Mouse (Mus musculus) megakaryocyte-erythroid progenitor cell, adult 5-6 weeks (primary cell): Measurements from ENCODE around the gene Tmprss6. TPM values are rescaled to one million over a fixed set of nuclear protein-coding genes. Genes with fewer than 3 reads are reported as not detected.
A peak's percentile ranks its signal among the peaks of the same experiment; 100 is the strongest.

ENCODE experiments used
- ATAC-seq: replicated peaks from 2 replicates; pipeline ENCODE4 v1.8.0; 2016; ENCODE audit warnings: mild to moderate bottlenecking, inconsistent platforms; ENCODE audit not compliant: severe bottlenecking, poor library complexity, low FRiP score, low TSS enrichment
- total RNA-seq, 2 experiments: library from RNA; stranded (forward) in 1 of 2; stranded (reverse) in 1 of 2; fragments of 200-1000, 215-1000 nt in 1 of 2; fragments of >200 nt in 1 of 2; fragmentation: Nextera tagmentation in 1 of 2; gene quantifications; 2 replicates each; pipeline ENCODE4 v1.2.3; 2014 to 2017

Tmprss6 gene
- total RNA-seq, 2 experiments from 2014 or later: not detected

DNA sequence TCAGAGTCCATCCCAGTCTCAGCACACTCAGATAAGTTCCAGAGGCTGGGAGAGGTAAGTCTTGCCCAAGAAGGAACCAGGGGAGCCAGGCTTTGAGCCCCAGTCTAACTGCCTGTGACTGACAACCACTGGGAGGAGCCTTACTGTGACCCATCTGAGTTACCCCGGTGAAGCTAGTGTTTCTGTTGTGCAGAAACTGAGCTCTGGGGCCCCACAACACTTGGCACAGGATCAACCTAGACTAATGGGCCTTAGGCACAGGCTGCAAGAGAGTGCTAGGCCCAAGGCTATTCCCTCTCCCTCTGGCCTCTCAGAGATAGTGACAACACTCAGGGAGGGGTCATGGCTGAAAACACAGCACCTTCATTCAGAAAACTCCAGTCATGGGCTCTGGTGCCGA is 17.2 kb downstream of the Tmprss6 start:
- ATAC-seq: no peak

DNA sequence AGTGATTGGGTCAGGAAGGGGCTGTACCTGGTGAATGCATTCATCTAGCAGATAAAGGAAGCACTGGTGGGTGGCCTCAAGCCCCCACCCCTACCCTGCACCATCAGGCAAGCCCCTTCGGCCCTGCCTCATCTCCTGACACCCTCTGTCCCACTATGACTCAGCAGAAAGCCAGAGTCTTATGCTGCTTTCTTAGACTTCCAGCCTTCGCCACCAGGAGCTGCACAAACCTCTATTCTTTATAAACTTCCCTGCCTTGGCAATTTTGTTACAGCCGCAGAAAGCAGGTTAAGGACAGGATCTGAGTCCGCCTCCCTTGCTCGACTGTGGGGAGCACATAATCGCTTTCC is 18.0 kb downstream of the Tmprss6 start:
- ATAC-seq: no peak

DNA sequence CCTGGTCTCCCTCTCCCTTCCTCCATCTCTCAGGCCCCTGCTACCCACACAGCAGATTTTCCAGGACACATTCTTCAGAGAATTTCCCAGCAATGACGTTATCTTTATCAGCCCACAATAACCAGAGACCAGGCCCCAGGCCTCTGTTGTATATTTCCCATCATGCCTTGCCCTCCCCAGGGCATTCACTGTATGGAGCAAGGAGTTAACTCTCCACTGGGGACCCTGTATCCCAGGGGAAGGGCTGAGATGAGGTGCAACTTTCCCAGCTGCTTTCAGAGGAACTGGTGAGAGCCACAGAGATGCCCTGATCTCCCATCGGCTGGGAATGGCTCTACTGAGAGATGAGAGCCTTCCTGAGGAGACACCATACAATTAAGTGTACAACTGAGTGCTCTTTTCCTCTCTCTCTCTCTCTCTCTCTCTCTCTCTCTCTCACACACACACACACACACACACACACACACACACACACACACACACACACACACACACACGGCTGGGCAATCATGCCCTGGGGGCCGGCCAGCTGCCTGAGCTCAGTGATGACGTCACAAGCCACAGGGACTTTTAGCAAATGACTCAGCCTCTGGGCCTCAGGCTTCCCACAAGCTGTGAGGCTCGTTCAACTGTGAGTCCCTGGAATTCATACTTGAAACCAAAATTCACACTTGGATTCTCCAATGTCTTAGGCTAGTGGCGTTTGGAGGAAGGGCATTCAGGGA is 18.6 kb downstream of the Tmprss6 start:
- no peak for ATAC-seq

- no peak for ATAC-seq
Measured at GRCm38 (mm10) chr15:78449131-78449530, 19.3 kb downstream of the Tmprss6 start.

GRCm38 (mm10) chr15:78447746-78448535 is 20.5 kb downstream of the Tmprss6 start:
- ATAC-seq: peak; percentile 64

DNA sequence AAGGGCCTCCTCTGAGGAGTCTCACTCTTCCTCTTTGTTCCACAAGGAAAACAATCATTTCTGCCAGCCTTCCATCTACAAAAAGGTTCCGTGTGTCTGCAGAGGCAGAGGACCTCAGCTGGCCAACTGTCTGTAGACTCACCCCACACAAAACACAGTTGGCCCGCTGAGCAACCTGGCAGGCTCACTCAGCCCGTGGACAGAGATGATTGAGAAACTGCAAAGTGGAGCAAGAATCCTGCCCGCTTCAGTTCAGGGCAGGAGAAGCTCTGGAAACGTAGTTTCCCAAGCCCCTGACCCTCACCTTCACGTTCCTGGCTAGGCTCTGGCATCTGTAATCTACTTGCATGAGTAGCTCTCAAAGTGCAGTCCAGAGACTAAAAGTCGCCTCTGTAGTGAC is 21.3 kb downstream of the Tmprss6 start:
- ATAC-seq: no peak

GRCm38 (mm10) chr15:78443857-78444256 is 24.6 kb downstream of the Tmprss6 start:
- ATAC-seq: no peak

DNA sequence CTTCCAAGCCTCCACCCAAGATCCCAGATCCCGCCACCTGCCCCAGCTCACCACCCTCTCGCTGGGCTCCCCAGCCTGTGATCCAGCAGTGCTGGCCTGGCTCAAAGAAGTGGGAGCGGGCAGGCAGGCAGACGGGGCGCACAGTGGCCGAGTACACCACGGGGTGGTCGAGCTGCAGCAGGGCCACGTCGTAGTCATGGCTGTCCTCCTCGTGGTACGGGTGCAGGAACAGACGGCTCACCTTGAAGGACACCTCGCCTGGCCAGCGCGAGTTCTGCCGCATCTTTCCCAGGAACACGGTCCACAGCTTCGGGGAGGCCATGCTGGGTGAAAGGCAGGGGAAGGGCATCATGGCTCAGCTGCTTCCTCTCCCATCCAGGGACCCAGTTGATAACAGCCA is 26.2 kb downstream of the Tmprss6 start:
- ATAC-seq: no peak

GRCm38 (mm10) chr15:78438973-78439372 is 29.5 kb downstream of the Tmprss6 start:
- no peak for ATAC-seq

- ATAC-seq: no peak
Measured at GRCm38 (mm10) chr15:78438505-78438904, 29.9 kb downstream of the Tmprss6 start.

- ATAC-seq: no peak
Measured at GRCm38 (mm10) chr15:78438018-78438394, 30.4 kb downstream of the Tmprss6 start.

GRCm38 (mm10) chr15:78437237-78438017 is 31.0 kb downstream of the Tmprss6 start:
- ATAC-seq: peak; percentile 28; the same call in 1 of the 2 replicates

DNA sequence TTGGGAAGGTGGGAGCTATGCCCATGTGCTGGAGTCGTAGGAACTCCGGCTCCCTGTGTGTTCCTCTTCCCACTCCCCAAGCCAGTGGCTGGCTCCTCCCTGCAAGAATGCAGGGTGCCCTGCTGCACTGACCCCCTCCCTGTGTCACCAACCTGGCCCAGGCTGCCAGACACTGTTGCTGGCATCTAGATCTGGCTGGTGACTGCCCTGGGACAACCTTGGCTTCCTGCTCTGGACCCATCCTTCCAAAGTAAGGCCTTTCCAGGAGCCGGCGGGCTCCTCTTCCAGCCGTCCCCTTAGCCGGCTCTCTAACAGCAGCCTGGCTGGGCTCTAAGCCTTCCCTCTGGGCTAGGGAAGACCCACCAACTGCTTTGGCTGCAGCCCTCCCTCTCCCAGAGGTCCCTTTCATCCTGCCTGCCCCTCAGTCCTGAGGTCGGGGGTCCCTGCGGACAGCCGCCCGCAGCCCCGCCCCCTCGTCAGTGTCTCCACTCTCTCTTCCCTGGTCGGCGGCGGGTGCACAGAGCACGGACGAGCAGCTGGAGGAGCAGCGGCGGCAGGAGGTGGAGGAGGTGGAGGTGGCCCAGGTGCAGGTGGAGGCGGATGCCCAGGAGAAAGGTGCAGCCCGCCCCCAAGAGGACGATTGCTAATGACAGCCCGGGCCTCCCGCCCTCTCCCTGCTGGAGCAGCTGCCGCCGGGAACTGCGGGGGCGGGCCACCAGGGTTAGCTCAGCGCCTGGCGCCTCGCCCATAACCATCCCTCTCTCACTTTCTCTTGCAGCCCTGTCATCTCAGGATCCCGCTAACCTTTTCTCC is 31.8 kb downstream of the Tmprss6 start:
- no peak for ATAC-seq

DNA sequence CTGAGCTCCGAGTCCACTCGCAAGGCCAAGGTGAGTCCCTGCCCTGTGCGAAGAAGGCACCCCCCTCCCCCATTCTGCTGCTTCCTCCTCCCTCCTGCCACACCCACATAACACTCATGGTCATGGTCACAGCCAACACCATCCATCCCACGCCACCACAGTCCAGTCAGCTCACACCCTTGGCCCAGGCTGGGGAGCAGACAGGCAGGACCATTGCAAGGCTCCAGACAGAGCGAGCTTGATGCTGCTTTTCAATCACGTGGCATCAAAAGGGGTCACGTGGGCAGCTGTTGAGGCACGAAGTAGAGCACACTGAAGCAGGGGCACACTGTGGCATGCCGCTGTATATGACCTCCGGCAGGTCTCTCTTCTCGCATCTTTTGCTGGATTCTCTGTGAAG is 32.8 kb downstream of the Tmprss6 start:
- no peak for ATAC-seq

GRCm38 (mm10) chr15:78434896-78435520 is 33.4 kb downstream of the Tmprss6 start:
- ATAC-seq: no peak

DNA sequence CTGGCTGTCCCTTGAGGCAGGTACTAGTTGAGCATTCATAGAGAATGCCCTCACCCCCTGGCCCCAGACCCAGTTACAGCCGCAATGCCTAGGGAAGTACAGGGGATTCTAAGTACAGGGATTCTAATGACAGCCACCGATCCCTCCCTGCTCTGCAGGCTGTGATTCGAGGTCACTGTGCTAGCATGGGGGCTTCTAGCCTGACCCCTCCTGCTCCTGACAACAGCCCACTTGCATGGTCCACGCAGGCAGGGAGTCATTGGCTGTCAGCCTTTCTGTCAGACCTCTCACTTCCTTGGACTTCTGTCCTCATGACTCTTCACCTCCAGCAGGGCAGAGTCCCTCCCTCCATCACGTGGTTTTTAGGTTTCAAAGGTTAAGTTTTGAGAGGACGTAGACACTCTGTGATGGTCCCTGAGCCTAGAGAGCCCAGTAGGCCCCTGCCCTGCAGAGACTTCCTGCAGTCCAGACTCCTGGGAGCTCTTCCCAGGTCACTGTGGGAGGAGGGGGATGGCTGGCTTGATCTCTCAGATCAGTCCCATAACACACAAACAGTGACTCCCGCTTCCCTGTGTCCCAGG is 36.8 kb downstream of the Tmprss6 start:
- ATAC-seq: no peak

GRCm38 (mm10) chr15:78430874-78431273 is 37.6 kb downstream of the Tmprss6 start:
- no peak for ATAC-seq

- ATAC-seq: no peak
Measured at GRCm38 (mm10) chr15:78429871-78430622, 38.4 kb downstream of the Tmprss6 start.
